Mouse (Mus musculus) bone marrow, adult 2 months (tissue): Measurements from ENCODE around the gene Doc2g.

ENCODE experiments used
- CTCF ChIP-seq: fragments of 200-500 bp; IDR thresholded peaks from 2 replicates; pipeline ENCODE4 v1.5.1; 2011; ENCODE audit warnings: low read length, control low read depth; ENCODE audit not compliant: control insufficient read depth, insufficient read depth
- POLR2A ChIP-seq: fragments of 200-500 bp; IDR thresholded peaks from 2 replicates; pipeline ENCODE4 v1.6.1; 2011; ENCODE audit warnings: low read depth, mild to moderate bottlenecking, control low read depth, low read length, borderline replicate concordance; ENCODE audit not compliant: control insufficient read depth

GRCm38 (mm10) chr19:3955804-3956203 is 47.3 kb upstream of the Doc2g start:
- TF ChIP-seq CTCF (no peak), POLR2A (no peak)
